Mouse (Mus musculus): ENCODE data around the gene Pard3b. TPM values are rescaled to one million over a fixed set of nuclear protein-coding genes. Genes with fewer than 3 reads are reported as not detected.

The Pard3b gene
- polyA plus RNA-seq, 1 experiment: 0.69 TPM

GRCm38 (mm10) chr1:62175013-62175640, 536.5 kb downstream of the Pard3b start:
- TF ChIP-seq POLR2A (IDR thresholded peaks at IDR 0.05; ENCODE audit: low read depth, low read length) (no peak), CTCF (IDR thresholded peaks at IDR 0.05; ENCODE audit: extremely low read depth, insufficient read depth, insufficient read length, insufficient replicate concordance) (no peak)
- Histone ChIP-seq H3K36me3 (ENCODE audit: control insufficient read depth, insufficient read depth, low read length) (no peaks in the 10 kb centered on the region), H3K27ac (ENCODE audit: insufficient read depth, low read length) (no peak overlapping the region), H3K4me3 (ENCODE audit: extremely low read depth, insufficient read depth, insufficient read length) (no peak overlapping the region), H3K27me3 (ENCODE audit: control insufficient read depth, insufficient read depth, low read length) (no peaks in the 10 kb centered on the region), H3K4me1 (ENCODE audit: control insufficient read depth, insufficient read depth, insufficient read length) (no peaks in the 10 kb centered on the region)
- DNase-seq (ENCODE audit: low read depth in 1 of 2, low spot score in 2 of 2): no peak
- WGBS: 86% methylated on average over 1 of the region's 1 CpGs

- H3K27ac ChIP-seq (ENCODE audit: insufficient read depth, low read length): no peak overlapping the region
- no peak for DNase-seq (ENCODE audit: low read depth in 1 of 2, low spot score in 2 of 2)
- H3K27me3 ChIP-seq (ENCODE audit: control insufficient read depth, insufficient read depth, low read length): no peaks in the 10 kb centered on the region
- WGBS: 63% methylated on average over 5 of the region's 5 CpGs
- no peak overlapping the region for H3K4me3 ChIP-seq (ENCODE audit: extremely low read depth, insufficient read depth, insufficient read length)
- TF ChIP-seq POLR2A (IDR thresholded peaks at IDR 0.05; ENCODE audit: low read depth, low read length) (no peak), CTCF (IDR thresholded peaks at IDR 0.05; ENCODE audit: extremely low read depth, insufficient read depth, insufficient read length, insufficient replicate concordance) (no peak)
- H3K4me1 ChIP-seq (ENCODE audit: control insufficient read depth, insufficient read depth, insufficient read length): no peaks in the 10 kb centered on the region
- no peaks in the 10 kb centered on the region for H3K36me3 ChIP-seq (ENCODE audit: control insufficient read depth, insufficient read depth, low read length)
Observed at GRCm38 (mm10) chr1:62181638-62182037, 543.0 kb downstream of the Pard3b start.

DNA sequence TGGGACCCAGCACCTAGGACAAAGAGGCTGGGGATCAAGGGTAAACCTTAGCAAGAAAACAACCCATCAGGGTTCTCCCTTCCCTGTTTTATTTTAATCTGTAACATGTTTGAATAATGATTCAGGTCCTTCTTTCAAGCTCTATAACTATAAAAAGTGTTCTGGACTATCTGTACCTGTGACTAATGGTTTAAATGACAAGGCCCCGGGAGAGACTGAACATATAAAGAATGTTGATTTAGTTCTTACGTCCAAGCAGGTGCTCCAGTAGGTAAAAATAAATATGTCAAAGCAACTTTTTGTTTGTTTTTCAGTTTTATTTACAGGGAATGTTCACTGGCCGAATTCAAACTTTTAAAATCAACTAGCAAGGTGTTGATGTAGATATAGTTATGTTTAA, 544.0 kb downstream of the Pard3b start:
- 88% methylated on average over 3 of the region's 3 CpGs for WGBS

DNA sequence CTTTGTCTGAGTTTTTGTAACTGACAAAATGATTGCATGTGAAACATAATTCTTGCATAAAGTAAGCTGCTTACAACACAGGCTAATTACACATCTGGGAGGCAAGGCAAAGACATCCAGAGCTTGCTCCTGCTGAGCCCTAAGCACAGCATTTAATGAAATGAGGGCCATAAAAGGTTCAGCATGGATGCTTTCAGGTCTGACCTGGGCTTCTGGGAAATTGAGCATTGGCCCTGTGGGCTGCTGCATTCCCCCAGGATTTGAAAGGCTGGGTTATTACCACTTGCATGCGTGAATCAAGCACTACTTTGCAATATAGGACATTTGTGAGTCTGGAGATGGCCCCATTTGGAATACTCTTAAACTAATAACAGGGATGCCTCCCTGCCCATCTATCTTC, 552.2 kb downstream of the Pard3b start:
- no peaks in the 10 kb centered on the region for H3K4me1 ChIP-seq (ENCODE audit: control insufficient read depth, insufficient read depth, insufficient read length)
- no peak for TF ChIP-seq CTCF (IDR thresholded peaks at IDR 0.05; ENCODE audit: extremely low read depth, insufficient read depth, insufficient read length, insufficient replicate concordance)
- 85% methylated on average over 1 of the region's 1 CpGs for WGBS

More for the DNA sequence above, 544.0 kb downstream of the Pard3b start:
- no peak for DNase-seq (ENCODE audit: low read depth in 1 of 2, low spot score in 2 of 2)
- Histone ChIP-seq H3K4me3 (ENCODE audit: extremely low read depth, insufficient read depth, insufficient read length) (no peak overlapping the region), H3K27me3 (ENCODE audit: control insufficient read depth, insufficient read depth, low read length) (no peaks in the 10 kb centered on the region), H3K27ac (ENCODE audit: insufficient read depth, low read length) (no peak overlapping the region), H3K4me1 (ENCODE audit: control insufficient read depth, insufficient read depth, insufficient read length) (no peaks in the 10 kb centered on the region), H3K36me3 (ENCODE audit: control insufficient read depth, insufficient read depth, low read length) (no peaks in the 10 kb centered on the region)
- TF ChIP-seq CTCF (IDR thresholded peaks at IDR 0.05; ENCODE audit: extremely low read depth, insufficient read depth, insufficient read length, insufficient replicate concordance): no peak
- TF ChIP-seq POLR2A (IDR thresholded peaks at IDR 0.05; ENCODE audit: low read depth, low read length): no peak

DNA sequence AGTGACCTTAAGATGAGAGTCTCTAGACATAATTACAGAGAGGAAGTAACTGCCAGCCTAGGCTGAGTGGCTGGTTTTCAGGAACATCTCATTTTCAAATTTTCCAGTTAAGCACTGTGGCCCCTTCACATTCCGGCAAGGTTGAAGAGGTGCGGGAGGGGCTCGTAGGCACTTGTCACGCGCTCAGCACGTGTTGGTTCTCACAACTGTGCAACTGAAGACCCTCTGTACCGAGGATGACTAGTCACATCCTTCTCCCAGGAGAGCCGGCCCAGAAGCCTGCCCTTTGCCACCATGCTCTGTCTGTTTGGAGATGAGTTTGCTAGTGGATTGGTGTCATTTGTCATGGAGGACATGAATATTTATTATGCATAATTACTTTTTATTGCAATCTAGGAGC, 558.9 kb downstream of the Pard3b start:
- Histone ChIP-seq H3K4me3 (ENCODE audit: extremely low read depth, insufficient read depth, insufficient read length) (no peak overlapping the region), H3K27ac (ENCODE audit: insufficient read depth, low read length) (no peak overlapping the region), H3K4me1 (ENCODE audit: control insufficient read depth, insufficient read depth, insufficient read length) (no peaks in the 10 kb centered on the region), H3K27me3 (ENCODE audit: control insufficient read depth, insufficient read depth, low read length) (no peaks in the 10 kb centered on the region), H3K36me3 (ENCODE audit: control insufficient read depth, insufficient read depth, low read length) (no peaks in the 10 kb centered on the region)
- TF ChIP-seq CTCF (IDR thresholded peaks at IDR 0.05; ENCODE audit: extremely low read depth, insufficient read depth, insufficient read length, insufficient replicate concordance) (no peak), POLR2A (IDR thresholded peaks at IDR 0.05; ENCODE audit: low read depth, low read length) (no peak)
- no peak for DNase-seq (ENCODE audit: low read depth in 1 of 2, low spot score in 2 of 2)
- 88% methylated on average over 8 of the region's 8 CpGs for WGBS

More for the DNA sequence above, 552.2 kb downstream of the Pard3b start:
- no peaks in the 10 kb centered on the region for H3K27me3 ChIP-seq (ENCODE audit: control insufficient read depth, insufficient read depth, low read length)
- no peak for DNase-seq (ENCODE audit: low read depth in 1 of 2, low spot score in 2 of 2)
- no peak overlapping the region for H3K27ac ChIP-seq (ENCODE audit: insufficient read depth, low read length)
- no peak overlapping the region for H3K4me3 ChIP-seq (ENCODE audit: extremely low read depth, insufficient read depth, insufficient read length)
- H3K36me3 ChIP-seq (ENCODE audit: control insufficient read depth, insufficient read depth, low read length): no peaks in the 10 kb centered on the region

DNA sequence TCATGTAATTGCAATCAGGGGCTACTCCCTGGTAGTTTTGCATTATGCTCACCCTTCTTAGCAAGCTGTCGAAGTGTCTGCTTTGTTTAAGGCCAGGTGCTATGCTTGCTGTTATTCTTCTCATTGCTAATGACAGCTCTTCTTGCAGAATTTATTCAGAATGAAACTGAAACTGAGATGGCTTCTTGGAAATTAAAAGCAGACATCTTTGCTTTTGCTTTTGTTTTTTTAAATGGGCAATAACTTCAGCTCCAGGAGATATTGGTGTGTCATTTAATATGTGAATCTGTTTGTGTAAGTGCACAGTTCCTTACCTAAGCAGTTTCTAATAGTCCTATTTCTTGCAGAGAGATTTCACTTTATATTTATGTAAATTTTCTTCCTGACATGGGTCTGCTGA, 562.3 kb downstream of the Pard3b start:
- Histone ChIP-seq H3K4me3 (ENCODE audit: extremely low read depth, insufficient read depth, insufficient read length) (no peak overlapping the region), H3K27me3 (ENCODE audit: control insufficient read depth, insufficient read depth, low read length) (no peaks in the 10 kb centered on the region), H3K36me3 (ENCODE audit: control insufficient read depth, insufficient read depth, low read length) (no peaks in the 10 kb centered on the region), H3K4me1 (ENCODE audit: control insufficient read depth, insufficient read depth, insufficient read length) (no peaks in the 10 kb centered on the region), H3K27ac (ENCODE audit: insufficient read depth, low read length) (no peak overlapping the region)
- 40% methylated on average over 1 of the region's 1 CpGs for WGBS
- no peak for TF ChIP-seq POLR2A (IDR thresholded peaks at IDR 0.05; ENCODE audit: low read depth, low read length)
- TF ChIP-seq CTCF (IDR thresholded peaks at IDR 0.05; ENCODE audit: extremely low read depth, insufficient read depth, insufficient read length, insufficient replicate concordance): no peak
- no peak for DNase-seq (ENCODE audit: low read depth in 1 of 2, low spot score in 2 of 2)

- TF ChIP-seq CTCF (IDR thresholded peaks at IDR 0.05; ENCODE audit: extremely low read depth, insufficient read depth, insufficient read length, insufficient replicate concordance) (no peak), POLR2A (IDR thresholded peaks at IDR 0.05; ENCODE audit: low read depth, low read length) (no peak)
- Histone ChIP-seq H3K4me3 (ENCODE audit: extremely low read depth, insufficient read depth, insufficient read length) (no peak overlapping the region), H3K4me1 (ENCODE audit: control insufficient read depth, insufficient read depth, insufficient read length) (no peaks in the 10 kb centered on the region), H3K27ac (ENCODE audit: insufficient read depth, low read length) (no peak overlapping the region), H3K27me3 (ENCODE audit: control insufficient read depth, insufficient read depth, low read length) (no peaks in the 10 kb centered on the region), H3K36me3 (ENCODE audit: control insufficient read depth, insufficient read depth, low read length) (no peaks in the 10 kb centered on the region)
- DNase-seq (ENCODE audit: low read depth in 1 of 2, low spot score in 2 of 2): no peak
- 49% methylated on average over 2 of the region's 2 CpGs for WGBS
Observed at GRCm38 (mm10) chr1:62201686-62202257, 563.1 kb downstream of the Pard3b start.

Measured in spleen, adult 2 months (tissue).